In the genomic region with DNA sequence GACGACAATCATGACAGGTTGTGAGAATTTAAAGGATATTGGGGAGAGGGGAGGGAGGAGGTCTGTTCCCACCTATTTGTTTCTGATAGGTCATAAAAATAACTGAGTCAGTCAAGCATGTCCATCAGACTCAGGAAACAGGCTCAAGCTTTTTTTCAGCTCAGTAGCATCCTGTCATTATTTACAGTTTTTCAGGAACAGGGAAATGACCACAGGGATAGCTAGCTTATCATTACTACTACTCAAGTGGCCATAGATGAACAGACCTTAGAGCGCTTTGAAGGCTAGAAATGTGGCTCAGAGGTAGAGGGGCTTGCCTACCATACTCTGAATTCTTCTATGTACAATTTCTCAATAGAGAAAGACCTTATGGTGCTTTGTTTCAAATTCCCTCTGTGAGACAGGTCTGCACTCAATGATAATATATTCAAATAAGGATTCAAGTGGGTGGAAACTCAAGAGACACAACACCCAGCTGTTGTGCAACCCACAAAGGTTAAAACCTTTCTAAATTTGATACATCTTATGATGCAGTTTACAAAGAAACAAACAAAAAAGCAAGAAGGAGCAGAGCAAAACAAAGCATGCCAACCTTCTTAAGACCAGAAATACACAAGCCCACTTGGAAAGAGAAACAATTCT, we compare ENCODE assay signal across 8 mouse cellular contexts. TPM values are rescaled to one million over a fixed set of nuclear protein-coding genes. Genes with fewer than 3 reads are reported as not detected.
DNase-seq lines count a peak whose midpoint lies in the region; ATAC-seq and TF ChIP-seq lines count a peak whose summit lies in the region.

No protein-coding gene starts in this region.

- H3K4me3 ChIP-seq in bone marrow, adult 2 months (replicated peaks; ENCODE audit: control insufficient read depth, low read depth, low read length): peak overlapping the region; percentile 100
- peak overlapping the region; percentile 69 for H3K4me3 ChIP-seq in hindbrain, embryonic 14.5 days (replicated peaks; ENCODE audit: low read length)
- H3K4me3 ChIP-seq in midbrain, embryonic 12.5 days: peak overlapping the region; percentile 97

- no peaks in the 10 kb centered on the region for H3K27me3 ChIP-seq in hindbrain, embryonic 14.5 days (ENCODE audit: control insufficient read depth, insufficient read depth, low read length)
- peaks cover 6% of the 10 kb centered on the region for H3K27me3 ChIP-seq in midbrain, embryonic 12.5 days

- H3K4me1 ChIP-seq in bone marrow, adult 2 months (ENCODE audit: control insufficient read depth, insufficient read depth, low read length): no peaks in the 10 kb centered on the region; the same call in 1 of the 2 replicates
- H3K4me1 ChIP-seq in hindbrain, embryonic 14.5 days (replicated peaks; ENCODE audit: control insufficient read depth, insufficient read depth, low read length): peaks cover 11% of the 10 kb centered on the region
- H3K4me1 ChIP-seq in midbrain, embryonic 12.5 days: peaks cover 23% of the 10 kb centered on the region

- DNase-seq in kidney, adult 9 months: peak; percentile 42
- DNase-seq in kidney, postnatal 14 days: no peak
- DNase-seq in hindbrain, embryonic 14.5 days (ENCODE audit: low spot score): no peak
- DNase-seq in right cerebral cortex, postnatal 36 days (ENCODE audit: low spot score in 2 of 2): no peak
- no peak for DNase-seq in adrenal gland, postnatal 25 days
- DNase-seq in spleen, postnatal 14 days (ENCODE audit: low spot score in 2 of 2): no peak

- no peak for ATAC-seq in hindbrain, embryonic 14.5 days (ENCODE audit: low FRiP score)
- ATAC-seq in midbrain, embryonic 12.5 days (ENCODE audit: low FRiP score, low read depth): no peak

- H3K36me3 ChIP-seq in hindbrain, embryonic 14.5 days (replicated peaks; ENCODE audit: control insufficient read depth, insufficient read depth): peaks cover 7% of the 10 kb centered on the region; the same call in 1 of the 2 replicates
- peaks cover 6% of the 10 kb centered on the region for H3K36me3 ChIP-seq in midbrain, embryonic 12.5 days

- WGBS in bone marrow, adult 2 months: 65% methylated on average over 2 of the region's 2 CpGs
- 55% methylated on average over 2 of the region's 2 CpGs for whole genome bisulfite sequencing in hindbrain, embryonic 14.5 days
- WGBS in midbrain, embryonic 12.5 days: 62% methylated on average over 2 of the region's 2 CpGs

- no peak for TF ChIP-seq CTCF in bone marrow, adult 2 months (IDR thresholded peaks at IDR 0.05; ENCODE audit: control insufficient read depth, insufficient read depth, low read length)

- peak overlapping the region; percentile 99; the same call in 1 of the 2 replicates for H3K27ac ChIP-seq in bone marrow, adult 2 months (ENCODE audit: control insufficient read depth, insufficient read depth, low read depth, low read length, poor library complexity)
- H3K27ac ChIP-seq in hindbrain, embryonic 14.5 days: 0 out of 2 replicates have a peak overlapping the region, but pooled peaks have one; percentile 91
- no peak overlapping the region for H3K27ac ChIP-seq in midbrain, embryonic 12.5 days (replicated peaks)

- H3K4me2 ChIP-seq in hindbrain, embryonic 14.5 days (replicated peaks): peak overlapping the region; percentile 82
- H3K4me2 ChIP-seq in midbrain, embryonic 12.5 days (replicated peaks): peak overlapping the region; percentile 85

- peak overlapping the region; percentile 76 for H3K9ac ChIP-seq in hindbrain, embryonic 14.5 days
- peak overlapping the region; percentile 98 for H3K9ac ChIP-seq in midbrain, embryonic 12.5 days (replicated peaks)

- no peaks in the 10 kb centered on the region for H3K9me3 ChIP-seq in hindbrain, embryonic 14.5 days (ENCODE audit: control insufficient read depth, low read length)
- H3K9me3 ChIP-seq in midbrain, embryonic 12.5 days: no peaks in the 10 kb centered on the region

- TF ChIP-seq POLR2A in bone marrow, adult 2 months (IDR thresholded peaks at IDR 0.05; ENCODE audit: borderline replicate concordance, control insufficient read depth, low read depth, low read length): no peak

RNA-seq across cellular contexts. Expression of gene Cebpg, which starts 1.3 kb away (rescaled TPM):
- polyA plus RNA-seq in bone marrow, adult 2 months (2011; ENCODE audit: insufficient read depth, insufficient read length, low replicate concordance, missing spikeins): 15.2 and 18.2 TPM in 2 replicates
- polyA plus RNA-seq in hindbrain, embryonic 14.5 days (2014; fragmentation: Nextera tagmentation; extraction: Ambion mirVana): 28.3 and 30.8 TPM in 2 replicates
- 50.4 and 52.8 TPM in 2 replicates for polyA plus RNA-seq in midbrain, embryonic 12.5 days (2016; fragmentation: Nextera tagmentation; extraction: Ambion mirVana)
- 48.3 and 52.5 TPM in 2 replicates for total RNA-seq in adrenal gland, postnatal 25 days (2021)
